Mouse (Mus musculus): ENCODE data around the gene Stxbp3. TPM values are rescaled to one million over a fixed set of nuclear protein-coding genes. Genes with fewer than 3 reads are reported as not detected.
"Not testable (repeated sequence)": the region's sequence is repeated elsewhere in the genome, so short reads cannot be mapped to it uniquely, and the experiment has no call there.

Stxbp3 gene
- total RNA-seq, 1 experiment from 2014 or later = 40.5 TPM

DNA sequence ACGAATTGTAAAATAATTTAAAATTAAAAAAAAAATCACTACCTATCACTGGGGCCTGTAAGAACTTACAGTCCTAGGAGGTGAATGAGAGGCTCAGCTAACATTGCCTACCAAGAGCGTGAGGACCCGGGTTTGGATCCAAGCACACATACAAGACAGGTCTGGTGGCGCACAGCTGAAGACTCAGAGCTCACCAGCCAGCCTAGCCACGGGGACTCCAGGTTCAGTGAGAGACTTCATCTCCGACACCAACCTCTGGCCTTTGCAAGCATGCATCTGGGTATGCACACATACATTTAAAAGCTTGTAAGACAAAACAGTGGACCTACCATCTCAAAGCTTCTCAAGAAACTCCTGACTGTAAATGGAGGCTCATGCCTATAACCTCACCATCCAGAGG is 3.4 kb downstream of the Stxbp3 start:
- no peak for ATAC-seq (replicated peaks in 1 of 2; ENCODE audit: insufficient read depth in 1 of 2, low FRiP score in 2 of 2, low TSS enrichment in 1 of 2, low read depth in 1 of 2, poor library complexity in 2 of 2, severe bottlenecking in 2 of 2)

DNA sequence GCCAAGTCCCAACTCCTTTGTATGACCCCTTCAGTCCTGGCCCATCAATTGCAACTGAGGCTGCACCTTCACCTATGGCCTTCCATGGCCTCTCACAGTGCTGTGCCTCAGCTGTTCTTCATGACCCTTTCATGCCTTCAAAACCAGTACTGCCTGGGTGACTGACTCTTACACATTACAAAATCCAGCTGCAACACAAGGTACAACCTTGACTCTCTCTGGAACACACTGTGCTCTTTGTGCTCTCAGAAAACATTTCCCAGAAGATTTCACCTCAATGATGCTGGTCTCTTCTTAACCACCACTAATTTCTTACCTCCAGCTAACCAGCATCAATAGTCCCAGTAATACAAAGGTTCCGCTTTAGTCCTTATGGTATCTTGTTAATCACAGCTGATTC is 6.6 kb downstream of the Stxbp3 start:
- ATAC-seq (replicated peaks in 1 of 2; ENCODE audit: insufficient read depth in 1 of 2, low FRiP score in 2 of 2, low TSS enrichment in 1 of 2, low read depth in 1 of 2, poor library complexity in 2 of 2, severe bottlenecking in 2 of 2) = not testable (repeated sequence)

DNA sequence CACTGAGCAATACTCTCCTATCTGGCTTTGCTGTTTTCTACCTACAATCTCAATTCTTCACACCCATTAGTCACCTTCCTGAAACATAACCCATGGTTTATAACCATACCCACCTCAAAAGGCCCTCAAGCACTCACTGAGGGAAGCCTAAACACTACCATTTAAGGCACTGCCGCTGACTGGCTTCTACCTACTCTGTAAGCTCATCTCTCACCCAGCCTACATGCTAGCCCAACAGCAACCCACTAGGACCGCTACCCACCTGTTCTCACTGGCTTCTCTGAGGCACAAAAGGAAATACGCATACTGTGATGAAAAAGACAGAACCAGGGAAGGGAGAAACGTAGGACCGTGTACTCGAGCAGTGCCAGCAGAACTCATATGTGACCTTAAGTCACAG is 8.6 kb downstream of the Stxbp3 start:
- ATAC-seq (replicated peaks in 1 of 2; ENCODE audit: insufficient read depth in 1 of 2, low FRiP score in 2 of 2, low TSS enrichment in 1 of 2, low read depth in 1 of 2, poor library complexity in 2 of 2, severe bottlenecking in 2 of 2) = no peak

DNA sequence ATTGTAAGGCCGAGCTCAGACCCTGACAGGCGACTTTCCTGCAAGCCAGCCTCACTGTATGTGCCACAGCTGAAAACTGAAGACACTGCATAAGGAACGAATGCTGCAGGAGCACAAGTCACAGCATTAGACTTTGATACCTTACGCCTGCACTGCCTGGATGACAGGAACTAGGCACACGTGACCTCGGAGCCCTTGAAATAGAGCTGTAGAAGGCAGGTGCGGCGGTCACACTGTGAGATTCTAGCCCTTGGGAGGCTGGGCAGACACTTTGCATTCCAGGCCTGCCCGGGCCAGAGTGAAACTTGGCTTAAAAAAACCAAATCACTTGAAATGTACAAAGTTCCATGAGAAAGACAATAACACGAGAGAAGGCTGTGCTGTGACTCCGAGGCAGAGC is 9.8 kb downstream of the Stxbp3 start:
- no peak for ATAC-seq (replicated peaks in 1 of 2; ENCODE audit: insufficient read depth in 1 of 2, low FRiP score in 2 of 2, low TSS enrichment in 1 of 2, low read depth in 1 of 2, poor library complexity in 2 of 2, severe bottlenecking in 2 of 2)

DNA sequence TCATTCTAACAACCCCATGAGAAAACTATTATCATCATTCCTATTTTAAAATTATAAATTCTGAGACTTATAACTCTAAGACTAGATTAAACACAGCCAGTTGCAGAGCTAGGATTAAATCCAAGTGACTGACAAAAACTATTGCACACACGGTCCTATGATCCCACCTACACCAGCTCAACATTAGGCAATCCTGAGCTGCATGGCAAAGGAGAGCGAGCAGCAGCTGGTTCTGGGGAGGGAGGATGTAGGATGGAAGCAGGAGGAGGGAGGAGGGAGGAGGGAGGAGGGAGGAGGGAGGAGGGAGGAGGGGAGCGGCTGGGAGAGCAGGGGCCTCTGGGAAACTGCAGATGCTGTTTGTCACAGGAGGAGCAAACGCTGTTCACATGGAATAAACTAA is 24.7 kb downstream of the Stxbp3 start:
- ATAC-seq (replicated peaks in 1 of 2; ENCODE audit: insufficient read depth in 1 of 2, low FRiP score in 2 of 2, low TSS enrichment in 1 of 2, low read depth in 1 of 2, poor library complexity in 2 of 2, severe bottlenecking in 2 of 2) = no peak

DNA sequence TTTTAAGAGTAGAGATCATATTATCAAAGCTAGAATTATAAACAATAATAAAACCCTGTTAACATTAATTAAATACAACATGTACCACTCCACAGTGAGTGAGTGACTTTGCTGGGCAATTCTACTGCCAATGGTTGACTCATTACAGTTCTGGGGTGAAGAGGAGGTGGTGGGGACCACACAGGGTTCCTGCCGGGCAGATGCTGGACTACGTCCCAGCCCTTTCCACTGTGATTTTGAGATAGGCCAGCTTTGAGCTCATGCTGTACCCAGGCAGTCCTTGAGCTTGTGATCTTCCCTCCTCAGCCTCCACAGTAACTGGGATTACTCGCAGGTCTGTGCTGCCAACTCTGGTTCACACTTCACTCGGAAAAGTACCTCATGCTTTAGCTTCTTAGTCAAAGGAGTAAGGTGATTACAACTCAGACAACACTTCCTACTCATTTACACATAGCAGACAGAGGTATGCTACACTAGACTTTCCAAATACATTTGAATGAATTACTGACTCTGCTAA is 29.5 kb downstream of the Stxbp3 start:
- no peak for ATAC-seq (replicated peaks in 1 of 2; ENCODE audit: insufficient read depth in 1 of 2, low FRiP score in 2 of 2, low TSS enrichment in 1 of 2, low read depth in 1 of 2, poor library complexity in 2 of 2, severe bottlenecking in 2 of 2)

DNA sequence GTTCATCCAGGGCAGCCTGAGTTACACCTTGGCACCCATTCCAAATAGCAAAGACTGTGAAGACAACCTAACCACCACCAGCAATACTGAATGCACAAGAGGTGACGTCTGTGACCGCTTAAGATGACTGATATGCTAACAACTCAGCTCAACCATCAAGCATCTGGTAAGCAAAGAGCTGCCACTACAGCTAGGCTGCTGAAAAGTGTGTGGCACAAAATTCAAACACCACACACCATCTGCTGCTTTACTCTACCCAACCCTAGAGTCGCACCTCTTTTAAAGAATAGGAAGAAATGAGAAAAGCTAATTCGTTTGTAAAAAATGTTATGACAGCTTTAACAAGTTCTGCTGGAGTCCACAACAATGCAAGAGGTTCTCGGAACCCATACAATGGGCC is 34.7 kb downstream of the Stxbp3 start:
- no peak for ATAC-seq (replicated peaks in 1 of 2; ENCODE audit: insufficient read depth in 1 of 2, low FRiP score in 2 of 2, low TSS enrichment in 1 of 2, low read depth in 1 of 2, poor library complexity in 2 of 2, severe bottlenecking in 2 of 2)

DNA sequence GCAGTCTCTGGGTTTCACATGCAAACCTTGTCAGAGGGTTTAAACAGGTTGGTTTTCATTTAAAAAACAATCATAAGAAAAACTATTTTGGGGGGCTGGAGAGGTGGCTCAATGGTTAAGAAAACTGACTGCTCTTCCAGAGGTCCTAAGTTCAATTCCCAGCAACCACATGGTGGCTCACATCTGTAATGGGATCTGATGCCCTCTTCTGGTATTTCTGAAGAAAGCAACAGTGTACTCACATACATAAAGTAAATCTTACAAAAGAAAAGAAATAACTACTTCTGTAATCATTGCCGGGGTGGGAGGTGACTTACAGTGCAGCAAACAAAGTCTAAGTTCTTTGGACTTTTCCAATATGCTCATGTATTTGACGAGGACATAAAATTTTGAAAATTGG is 42.0 kb downstream of the Stxbp3 start:
- ATAC-seq (replicated peaks in 1 of 2; ENCODE audit: insufficient read depth in 1 of 2, low FRiP score in 2 of 2, low TSS enrichment in 1 of 2, low read depth in 1 of 2, poor library complexity in 2 of 2, severe bottlenecking in 2 of 2) = no peak

DNA sequence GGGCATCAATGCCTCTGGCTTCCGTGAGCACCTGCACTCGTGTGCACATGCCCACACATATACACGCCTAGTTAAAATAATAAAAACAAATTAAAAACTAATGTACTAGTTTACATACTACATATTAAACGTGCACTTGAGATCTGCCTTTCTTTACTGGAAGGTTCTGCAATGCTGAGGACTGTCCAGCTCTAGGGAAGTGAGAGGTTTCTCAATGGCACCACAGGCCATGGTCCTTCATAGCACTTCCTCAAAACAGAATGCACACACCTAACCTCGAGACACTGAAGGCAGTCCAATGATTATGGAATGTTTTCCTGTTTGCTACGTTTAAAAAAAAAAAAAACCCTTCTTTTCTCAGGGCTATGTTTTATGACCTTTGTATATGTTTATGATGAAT is 42.6 kb downstream of the Stxbp3 start:
- peak; percentile 42 to 74; a peak in 1 of 4 replicates for ATAC-seq (replicated peaks in 1 of 2; ENCODE audit: insufficient read depth in 1 of 2, low FRiP score in 2 of 2, low TSS enrichment in 1 of 2, low read depth in 1 of 2, poor library complexity in 2 of 2, severe bottlenecking in 2 of 2)

DNA sequence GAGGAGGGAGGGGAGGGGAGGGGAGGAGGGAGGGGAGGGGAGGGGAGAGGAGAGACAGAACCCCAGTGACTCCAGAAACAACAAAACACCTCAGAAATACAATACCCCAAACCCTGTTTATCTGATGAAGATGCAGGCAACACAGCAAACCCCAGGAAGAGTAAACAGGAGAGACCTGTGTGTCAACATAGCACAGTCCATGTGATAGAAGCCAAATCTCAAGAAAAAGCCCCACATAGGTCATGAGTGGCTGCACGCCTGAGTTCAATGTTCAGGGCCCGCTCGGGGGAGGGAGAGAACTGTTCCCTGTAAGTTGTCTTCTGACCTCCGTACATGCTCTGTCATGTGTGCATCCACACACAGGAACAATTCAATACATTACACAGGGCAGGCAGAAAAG is 43.9 kb downstream of the Stxbp3 start:
- no peak for ATAC-seq (replicated peaks in 1 of 2; ENCODE audit: insufficient read depth in 1 of 2, low FRiP score in 2 of 2, low TSS enrichment in 1 of 2, low read depth in 1 of 2, poor library complexity in 2 of 2, severe bottlenecking in 2 of 2)

DNA sequence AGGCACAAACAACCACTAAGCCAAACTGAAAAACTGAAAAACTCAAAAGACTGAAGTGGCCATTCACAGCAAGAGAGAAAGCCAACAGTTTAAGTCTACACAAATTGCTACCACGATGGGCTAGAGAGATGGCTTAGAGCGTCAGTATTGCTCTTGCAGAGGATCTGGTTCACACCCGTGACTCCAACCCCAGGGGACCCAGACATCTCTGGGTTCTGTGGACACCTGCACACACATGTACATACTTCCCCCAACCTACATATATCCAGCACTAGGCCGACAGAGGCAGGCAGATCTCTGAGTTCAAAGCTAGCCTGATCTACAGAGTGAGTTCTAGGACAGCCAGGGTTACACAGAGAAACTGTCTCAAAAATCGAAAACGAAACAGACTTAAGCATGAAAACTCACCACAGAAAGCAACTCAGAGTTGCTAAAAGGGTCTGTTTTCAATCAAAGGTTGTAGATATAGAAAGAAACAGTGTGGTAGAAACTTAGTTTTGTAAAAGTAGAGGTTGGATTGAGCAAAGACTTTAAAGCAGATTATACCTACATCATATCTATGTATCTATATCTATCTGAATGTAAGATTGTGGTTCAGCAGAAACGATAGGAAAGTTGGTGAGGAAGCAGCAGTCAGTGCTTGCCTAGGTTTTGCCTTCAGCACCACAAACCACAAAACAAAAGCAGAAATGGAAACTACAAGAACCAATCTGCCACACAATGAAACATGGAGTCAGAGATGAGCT is 44.6 kb downstream of the Stxbp3 start:
- ATAC-seq (replicated peaks in 1 of 2; ENCODE audit: insufficient read depth in 1 of 2, low FRiP score in 2 of 2, low TSS enrichment in 1 of 2, low read depth in 1 of 2, poor library complexity in 2 of 2, severe bottlenecking in 2 of 2) = peak; percentile 35 to 56; a peak in 2 of 4 replicates

DNA sequence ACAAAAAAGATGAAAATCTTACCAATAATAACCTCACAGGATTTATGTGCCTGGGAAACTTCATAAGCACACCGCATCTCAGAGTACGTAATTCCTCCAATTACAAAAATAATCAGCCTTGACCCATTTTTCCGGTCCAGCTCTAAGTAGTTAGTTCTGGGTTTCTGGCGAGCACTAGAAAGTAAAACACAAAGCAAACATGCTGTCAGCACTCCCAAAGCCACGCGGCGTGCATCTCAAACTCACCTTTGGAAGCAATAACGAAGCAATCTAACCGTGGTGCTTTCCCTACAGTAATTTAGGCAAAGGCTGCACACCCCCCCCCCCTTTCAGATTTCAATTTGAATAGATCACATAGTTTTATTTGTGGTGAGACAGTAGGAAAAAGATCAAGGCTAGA is 45.5 kb downstream of the Stxbp3 start:
- no peak for ATAC-seq (replicated peaks in 1 of 2; ENCODE audit: insufficient read depth in 1 of 2, low FRiP score in 2 of 2, low TSS enrichment in 1 of 2, low read depth in 1 of 2, poor library complexity in 2 of 2, severe bottlenecking in 2 of 2)

DNA sequence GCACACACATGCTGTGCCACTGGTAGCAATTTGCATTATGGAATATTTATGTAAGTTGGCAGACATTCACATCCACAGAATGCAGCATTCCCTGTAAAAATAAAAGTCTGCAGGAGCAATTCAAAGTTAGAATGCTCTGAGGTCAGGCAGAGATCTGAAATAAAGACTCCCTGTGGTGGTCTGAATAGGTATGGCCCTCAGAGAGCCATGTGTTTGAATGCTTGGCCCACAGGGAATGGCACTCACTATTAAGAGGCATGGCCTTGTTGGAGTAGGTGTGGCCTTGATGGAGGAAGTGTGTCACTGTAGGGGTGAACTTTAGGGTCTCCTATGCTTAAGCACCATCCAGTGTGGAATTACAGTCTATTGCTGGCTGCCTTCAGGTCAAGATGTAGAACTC is 47.9 kb downstream of the Stxbp3 start:
- ATAC-seq (replicated peaks in 1 of 2; ENCODE audit: insufficient read depth in 1 of 2, low FRiP score in 2 of 2, low TSS enrichment in 1 of 2, low read depth in 1 of 2, poor library complexity in 2 of 2, severe bottlenecking in 2 of 2) = no peak

DNA sequence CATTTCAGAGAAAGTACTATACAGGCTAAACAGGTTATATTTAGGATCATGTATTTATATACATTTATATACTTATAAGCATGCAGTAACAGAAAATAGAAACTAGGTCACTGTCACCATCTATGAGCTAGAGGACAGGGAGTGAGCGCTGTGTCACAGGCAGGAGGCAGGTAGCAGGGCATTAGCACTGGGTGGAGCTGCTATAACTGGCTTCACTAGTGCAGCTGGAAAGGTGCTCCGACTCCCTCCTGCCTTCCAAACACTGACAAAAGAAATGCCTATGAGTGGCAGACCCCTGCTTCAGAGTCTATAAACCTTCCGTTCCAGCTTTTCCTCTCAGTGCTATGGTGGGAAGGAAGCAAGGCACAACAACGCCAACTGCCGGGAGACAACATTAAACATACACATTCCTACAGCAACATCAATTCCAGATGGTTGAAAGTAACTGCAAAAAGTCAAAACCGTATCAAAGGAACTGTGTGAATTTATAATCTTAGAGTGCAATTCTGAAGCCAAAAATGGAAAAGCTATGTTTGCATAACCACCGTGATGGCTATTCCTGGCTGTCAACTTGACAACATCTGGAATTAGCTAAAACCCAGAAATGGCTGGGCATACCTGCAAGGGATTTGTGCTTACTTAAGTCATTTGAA is 49.1 kb downstream of the Stxbp3 start:
- ATAC-seq (replicated peaks in 1 of 2; ENCODE audit: insufficient read depth in 1 of 2, low FRiP score in 2 of 2, low TSS enrichment in 1 of 2, low read depth in 1 of 2, poor library complexity in 2 of 2, severe bottlenecking in 2 of 2) = no peak

DNA sequence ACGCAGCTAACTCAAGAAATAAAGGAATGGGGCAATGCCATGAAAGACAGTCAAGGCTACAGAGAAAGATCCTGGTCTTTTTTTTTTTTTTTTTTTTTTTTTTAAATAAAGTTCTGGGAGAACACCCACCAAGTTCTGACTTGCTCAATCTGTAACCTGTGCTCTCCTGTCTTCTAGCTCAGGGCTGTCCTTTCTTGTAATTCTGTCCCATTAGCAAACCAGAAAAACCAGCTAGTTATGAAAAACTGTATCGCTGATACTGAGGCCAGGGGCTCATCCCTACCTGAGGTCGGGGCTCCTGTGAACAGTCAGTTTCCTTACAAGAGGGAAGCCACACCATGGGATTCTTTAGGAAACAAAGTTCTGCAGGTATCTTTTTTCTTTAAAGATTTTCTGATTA is 49.8 kb downstream of the Stxbp3 start:
- no peak for ATAC-seq (replicated peaks in 1 of 2; ENCODE audit: insufficient read depth in 1 of 2, low FRiP score in 2 of 2, low TSS enrichment in 1 of 2, low read depth in 1 of 2, poor library complexity in 2 of 2, severe bottlenecking in 2 of 2)

DNA sequence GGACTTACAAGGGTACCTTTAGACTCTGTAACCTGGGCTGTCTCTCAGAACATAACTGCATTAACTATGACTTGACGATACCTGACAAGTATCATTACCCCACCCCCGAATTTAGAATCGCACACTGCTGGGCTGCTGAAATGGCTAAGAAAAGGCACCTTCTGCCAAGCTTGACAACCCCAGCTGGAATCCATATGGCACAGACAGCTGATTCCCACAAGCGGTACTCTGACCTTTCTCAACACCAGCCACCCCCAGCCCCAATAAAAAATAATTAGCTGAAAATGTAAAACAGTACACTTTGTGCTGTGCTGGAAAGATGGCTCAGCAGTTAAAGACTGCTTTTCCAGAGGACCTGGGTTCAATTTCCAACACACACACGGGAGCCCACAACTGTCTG is 51.0 kb downstream of the Stxbp3 start:
- ATAC-seq (replicated peaks in 1 of 2; ENCODE audit: insufficient read depth in 1 of 2, low FRiP score in 2 of 2, low TSS enrichment in 1 of 2, low read depth in 1 of 2, poor library complexity in 2 of 2, severe bottlenecking in 2 of 2) = no peak

DNA sequence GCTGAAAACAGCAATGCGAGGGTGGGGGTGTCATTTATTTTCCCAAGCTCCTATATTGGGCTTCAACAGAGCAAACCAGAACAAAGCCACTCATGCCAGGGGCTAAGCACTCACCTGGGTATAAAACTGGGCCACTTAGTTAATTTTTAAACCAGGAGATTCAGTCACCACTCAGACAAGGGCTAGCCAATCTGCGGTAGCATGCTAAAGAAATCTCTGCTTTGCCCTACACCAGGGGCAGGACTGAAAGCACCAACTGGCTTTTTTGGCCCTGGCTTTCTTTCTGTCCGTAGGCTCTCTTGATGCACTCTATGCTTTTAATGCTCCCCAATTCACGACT is 51.9 kb downstream of the Stxbp3 start:
- ATAC-seq (replicated peaks in 1 of 2; ENCODE audit: insufficient read depth in 1 of 2, low FRiP score in 2 of 2, low TSS enrichment in 1 of 2, low read depth in 1 of 2, poor library complexity in 2 of 2, severe bottlenecking in 2 of 2) = no peak

DNA sequence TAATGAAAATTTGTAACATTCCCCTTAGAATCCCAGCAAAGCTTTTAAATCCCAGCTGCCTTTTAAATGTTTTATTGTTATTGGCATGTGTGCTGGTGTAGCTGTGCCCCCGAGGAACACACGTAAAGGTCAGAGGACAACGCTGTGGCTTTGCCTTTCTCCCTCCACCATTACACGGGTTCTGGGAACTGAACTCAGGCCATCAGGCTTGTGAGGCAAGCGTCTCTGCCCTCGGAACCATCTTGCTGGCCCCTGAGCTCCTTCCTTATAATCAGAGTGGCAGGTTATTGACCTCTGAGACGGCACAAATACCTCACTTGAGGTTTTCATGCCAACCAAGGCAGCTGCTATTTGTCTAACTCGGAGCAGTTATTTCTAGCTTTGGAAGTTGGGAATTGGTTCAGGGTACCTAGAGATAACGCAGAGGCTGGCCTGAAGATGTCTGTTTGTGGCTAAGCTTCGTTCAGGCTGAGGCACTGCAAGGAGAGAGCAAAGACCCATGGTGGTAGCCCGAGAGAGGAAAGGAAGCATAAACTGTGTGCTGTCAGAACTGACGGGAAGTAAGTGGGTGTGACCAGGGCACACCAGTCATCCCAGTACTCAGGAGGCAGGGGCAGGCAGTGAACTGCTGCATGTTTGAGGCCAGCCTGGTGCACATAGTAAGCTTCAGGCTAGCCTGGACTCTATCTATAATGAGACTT is 52.4 kb downstream of the Stxbp3 start:
- peak in 1 of 2 experiments; percentile 42; a peak in 1 of 4 replicates for ATAC-seq (replicated peaks in 1 of 2; ENCODE audit: insufficient read depth in 1 of 2, low FRiP score in 2 of 2, low TSS enrichment in 1 of 2, low read depth in 1 of 2, poor library complexity in 2 of 2, severe bottlenecking in 2 of 2)
